Mouse (Mus musculus) C2C12 (cell line): ENCODE measurements around the gene Mbd6.

Experiments used
- CEBPB ChIP-seq: IDR thresholded peaks from one replicate; pipeline ENCODE4 v1.6.1; 2011; ENCODE audit warnings: low read depth, mild to moderate bottlenecking, control low read depth, moderate library complexity
- CTCF ChIP-seq: IDR thresholded peaks from one replicate; pipeline ENCODE4 v1.5.1; 2011; ENCODE audit not compliant: control insufficient read depth, insufficient read depth, insufficient read length
- FOSL1 ChIP-seq: IDR thresholded peaks from one replicate; pipeline ENCODE4 v1.8.0; 2011; ENCODE audit warnings: mild to moderate bottlenecking, low read length; ENCODE audit not compliant: poor library complexity, insufficient read depth, severe bottlenecking
- MAX ChIP-seq: IDR thresholded peaks from one replicate; pipeline ENCODE4 v1.6.1; 2011; ENCODE audit warnings: mild to moderate bottlenecking, control low read depth
- MYOD1 ChIP-seq: IDR thresholded peaks from one replicate; pipeline ENCODE4 v1.6.1; 2011; ENCODE audit warnings: low read depth; ENCODE audit not compliant: control insufficient read depth, insufficient read length
- MYOG ChIP-seq: IDR thresholded peaks from one replicate; pipeline ENCODE4 v1.6.1; 2011; ENCODE audit not compliant: control insufficient read depth, insufficient read length; ENCODE audit errors: extremely low read depth
- USF1 ChIP-seq: IDR thresholded peaks from one replicate; pipeline ENCODE4 v1.6.1; 2011; ENCODE audit warnings: low read depth, mild to moderate bottlenecking, control low read depth, moderate library complexity

- TF ChIP-seq CTCF, result no peak
- TF ChIP-seq CEBPB, result no peak
- TF ChIP-seq USF1, result no peak
- no peak for TF ChIP-seq FOSL1
- no peak for TF ChIP-seq MYOD1
- TF ChIP-seq MYOG, result no peak
- no peak for TF ChIP-seq MAX
Measured at GRCm38 (mm10) chr10:127326828-127327227, 38.0 kb upstream of the Mbd6 start.
